Mouse (Mus musculus) hindbrain, embryonic 16.5 days (tissue): ENCODE results near the gene 1810024B03Rik. TPM values are rescaled to one million over a fixed set of nuclear protein-coding genes. Genes with fewer than 3 reads are reported as not detected.

Experiments
- ATAC-seq: fragments of 200-750 bp; cut with Nextera tagmentation; 2 replicates; pipeline ENCODE4 v1.8.0; 2017; ENCODE audit warnings: moderate TSS enrichment, moderate library complexity
- H3K27ac ChIP-seq: fragments of 300-500 bp; sonication (generic); 2 replicates; pipeline ENCODE4 v1.5.1; 2014; ENCODE audit warnings: low read depth, mild to moderate bottlenecking, control low read depth, low read length, moderate library complexity
- H3K27me3 ChIP-seq: fragments of 300-500 bp; sonication (generic); replicated peaks from 2 replicates; pipeline ENCODE4 v1.6.1; 2014; ENCODE audit warnings: low read length; ENCODE audit not compliant: control insufficient read depth, insufficient read depth
- H3K36me3 ChIP-seq: fragments of 300-500 bp; sonication (generic); 2 replicates; pipeline ENCODE4 v1.6.1; 2014; ENCODE audit warnings: mild to moderate bottlenecking, low read length, moderate library complexity, mixed read lengths; ENCODE audit not compliant: control insufficient read depth, insufficient read depth
- H3K4me1 ChIP-seq: fragments of 300-500 bp; sonication (generic); 2 replicates; pipeline ENCODE4 v1.6.1; 2014; ENCODE audit warnings: low read depth, low read length; ENCODE audit not compliant: control insufficient read depth, insufficient read depth
- H3K4me2 ChIP-seq: fragments of 300-500 bp; sonication (generic); 2 replicates; pipeline ENCODE4 v1.6.1; 2014; ENCODE audit warnings: mild to moderate bottlenecking, low read length, control low read depth, moderate library complexity
- H3K4me3 ChIP-seq: fragments of 300-500 bp; sonication (generic); 2 replicates; pipeline ENCODE4 v1.5.1; 2014; ENCODE audit warnings: mild to moderate bottlenecking, low read length, control low read depth, moderate library complexity
- H3K9ac ChIP-seq: fragments of 300-500 bp; sonication (generic); 2 replicates; pipeline ENCODE4 v1.6.1; 2014; ENCODE audit warnings: low read depth, mild to moderate bottlenecking, control low read depth, low read length, moderate library complexity
- H3K9me3 ChIP-seq: fragments of 300-500 bp; sonication (generic); 2 replicates; pipeline ENCODE4 v1.6.1; 2014; ENCODE audit warnings: mild to moderate bottlenecking, low read length, moderate library complexity; ENCODE audit not compliant: control insufficient read depth
- WGBS: fragments of 180-500 bp; shearing (Covaris S2); extraction: QIAGEN DNeasy Blood & Tissue Kit; methylation state at CpG from one replicate; pipeline ENCODE4 v1.1.7; 2014; 5-methylcytosine and 5-hydroxymethylcytosine counted together
- polyA plus RNA-seq: library from polyadenylated mRNA; unstranded; fragments of >200 nt; fragmentation: Nextera tagmentation; extraction: Ambion mirVana; gene quantifications from 2 replicates; pipeline ENCODE4 v1.2.1, GENCODE M21; 2015

The 1810024B03Rik gene
- 0.88 and 0.96 TPM in 2 replicates for polyA plus RNA-seq

- 12% methylated on average over 36 of the region's 36 CpGs for WGBS
- no peaks in the 10 kb centered on the region for H3K9me3 ChIP-seq
These were observed at the start of gene 1810024B03Rik, which contains the start of gene Snrnp200 for GRCm38 (mm10) chr2:127207547-127208451. Gene 1810024B03Rik (minus strand): TSS chr2:127208280. Gene Snrnp200 (plus strand): TSS chr2:127208386.

DNA sequence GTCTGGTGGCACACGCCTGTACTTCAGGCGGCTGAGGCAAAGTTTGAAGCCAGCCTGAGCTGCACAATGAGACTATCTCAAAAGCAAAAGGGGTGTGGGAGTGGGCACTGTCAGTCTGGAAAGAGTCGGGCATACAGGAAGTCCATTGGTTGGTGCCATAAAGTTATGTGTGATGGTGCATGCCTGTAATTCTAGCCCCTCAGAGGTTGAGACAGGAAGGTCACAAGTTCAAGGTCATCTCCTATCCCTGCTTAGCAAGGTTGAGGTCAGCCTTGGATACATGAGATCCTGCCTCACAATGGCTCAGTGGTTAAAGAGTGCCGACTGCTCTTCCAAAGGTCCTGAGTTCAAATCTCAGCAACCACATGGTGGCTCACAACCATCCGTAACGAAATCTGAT is 47.2 kb upstream of the 1810024B03Rik start:
- H3K9me3 ChIP-seq = no peaks in the 10 kb centered on the region
- no peak overlapping the region for H3K27ac ChIP-seq
- H3K4me3 ChIP-seq = no peak overlapping the region
- H3K27me3 ChIP-seq = no peaks in the 10 kb centered on the region
- peaks cover 26% of the 10 kb centered on the region for H3K36me3 ChIP-seq
- no peak overlapping the region for H3K4me2 ChIP-seq
- H3K9ac ChIP-seq = no peak overlapping the region
- no peak for ATAC-seq
- peaks cover 11% of the 10 kb centered on the region for H3K4me1 ChIP-seq
- WGBS = 91% methylated on average over 6 of the region's 6 CpGs

More at GRCm38 (mm10) chr2:127207547-127208451, at the start of gene 1810024B03Rik, which contains the start of gene Snrnp200:
- peak within 1 kb of the TSS; percentile 92 for H3K4me3 ChIP-seq
- peaks cover 21% of the 10 kb centered on the region for H3K36me3 ChIP-seq
- H3K4me1 ChIP-seq = peaks cover 8% of the 10 kb centered on the region
- peak within 1 kb of the TSS; percentile 80 for H3K27ac ChIP-seq
- H3K9ac ChIP-seq = peak within 1 kb of the TSS; percentile 85
- H3K4me2 ChIP-seq = peak within 1 kb of the TSS; percentile 96
- ATAC-seq = peak; percentile 100
- no peaks in the 10 kb centered on the region for H3K27me3 ChIP-seq

DNA sequence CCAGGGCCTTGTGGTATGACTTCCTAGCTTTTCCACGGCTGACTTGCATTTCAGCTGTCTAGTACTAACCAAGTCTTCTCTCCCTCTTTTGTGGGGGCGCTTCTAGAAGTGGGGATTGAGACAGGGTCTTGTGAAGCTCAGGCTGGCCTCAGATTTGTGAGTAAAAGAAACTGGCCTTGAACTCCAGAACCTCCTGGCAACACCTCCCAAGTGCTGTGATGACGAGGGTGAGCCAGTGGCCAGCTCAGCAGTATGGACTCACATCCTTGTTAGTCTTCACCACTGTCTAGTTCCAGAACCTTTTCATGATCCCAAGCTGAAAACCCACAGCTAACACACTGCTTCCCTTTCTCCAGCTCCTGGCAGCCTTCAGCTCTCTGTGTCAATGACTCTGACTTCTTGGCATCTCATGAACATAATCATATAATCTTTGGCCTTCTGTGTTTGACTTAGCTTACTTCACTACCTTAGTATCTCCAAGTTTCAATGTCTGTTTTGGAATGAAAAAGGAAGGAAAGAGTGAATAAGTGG is 46.6 kb upstream of the 1810024B03Rik start:
- no peak overlapping the region for H3K27ac ChIP-seq
- H3K9ac ChIP-seq = no peak overlapping the region
- H3K9me3 ChIP-seq = no peaks in the 10 kb centered on the region
- H3K4me1 ChIP-seq = peaks cover 17% of the 10 kb centered on the region
- 88% methylated on average over 3 of the region's 3 CpGs for WGBS
- no peak overlapping the region for H3K4me3 ChIP-seq
- no peaks in the 10 kb centered on the region for H3K27me3 ChIP-seq
- ATAC-seq = no peak
- H3K36me3 ChIP-seq = peaks cover 28% of the 10 kb centered on the region
- H3K4me2 ChIP-seq = no peak overlapping the region

DNA sequence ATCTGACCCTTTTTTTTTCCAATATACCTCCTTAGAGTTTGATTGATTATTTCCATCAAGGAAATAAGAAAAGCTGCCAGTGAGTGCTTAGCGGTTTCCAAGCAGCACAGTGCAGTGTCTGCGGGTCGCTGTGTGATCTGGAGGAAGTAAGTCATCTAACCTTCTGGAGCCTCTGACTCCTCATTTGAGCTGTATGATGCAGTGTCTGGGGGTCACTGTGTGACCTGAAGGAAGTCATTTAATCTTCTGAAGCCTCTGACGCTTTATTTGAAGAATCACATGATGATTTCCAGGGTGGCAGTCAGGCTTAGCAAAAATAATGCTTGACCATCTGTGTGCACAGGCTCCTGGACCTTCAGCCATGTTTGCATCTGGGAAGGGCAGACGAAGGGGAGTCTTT is 44.7 kb upstream of the 1810024B03Rik start:
- Histone ChIP-seq H3K4me2 (no peak overlapping the region), H3K4me1 (peaks cover 27% of the 10 kb centered on the region), H3K36me3 (peaks cover 16% of the 10 kb centered on the region), H3K9ac (no peak overlapping the region), H3K4me3 (no peak overlapping the region), H3K27ac (no peak overlapping the region), H3K27me3 (no peaks in the 10 kb centered on the region), H3K9me3 (no peaks in the 10 kb centered on the region)
- no peak for ATAC-seq
- WGBS = 84% methylated on average over 5 of the region's 5 CpGs

GRCm38 (mm10) chr2:127251880-127252527 is 43.9 kb upstream of the 1810024B03Rik start:
- ATAC-seq = no peak
- H3K27ac ChIP-seq = no peak overlapping the region
- 78% methylated on average over 3 of the region's 3 CpGs for WGBS
- H3K4me2 ChIP-seq = no peak overlapping the region
- H3K27me3 ChIP-seq = no peaks in the 10 kb centered on the region
- H3K9me3 ChIP-seq = no peaks in the 10 kb centered on the region
- no peak overlapping the region for H3K4me3 ChIP-seq
- no peak overlapping the region for H3K9ac ChIP-seq
- H3K36me3 ChIP-seq = peaks cover 8% of the 10 kb centered on the region
- H3K4me1 ChIP-seq = peaks cover 28% of the 10 kb centered on the region

DNA sequence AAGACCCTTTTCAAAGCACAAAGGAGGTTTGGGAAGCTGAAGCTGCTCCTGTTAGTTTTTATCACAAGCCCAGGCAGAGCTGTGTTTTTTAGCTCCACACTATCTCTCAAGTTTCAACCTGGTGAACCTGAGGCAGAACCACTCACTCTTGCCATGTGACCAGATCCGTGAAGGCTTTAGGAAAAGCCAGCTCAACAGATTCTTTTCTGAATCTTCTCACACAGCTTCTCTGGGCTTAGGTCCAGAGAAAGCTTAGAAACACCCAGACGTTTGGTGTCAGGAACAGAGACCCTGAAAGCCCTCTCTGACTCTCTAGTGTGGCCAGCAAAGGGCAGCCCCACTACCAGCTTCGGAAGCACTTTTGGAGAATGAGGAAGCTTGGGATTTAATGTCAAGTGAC is 43.4 kb upstream of the 1810024B03Rik start:
- 77% methylated on average over 3 of the region's 3 CpGs for WGBS
- no peak for ATAC-seq

GRCm38 (mm10) chr2:127250291-127251008 is 42.4 kb upstream of the 1810024B03Rik start:
- Histone ChIP-seq H3K27ac (no peak overlapping the region), H3K4me3 (no peak overlapping the region), H3K27me3 (no peaks in the 10 kb centered on the region), H3K9ac (no peak overlapping the region; the same call in 1 of the 2 replicates), H3K36me3 (peaks cover 7% of the 10 kb centered on the region), H3K4me1 (peaks cover 37% of the 10 kb centered on the region), H3K4me2 (no peak overlapping the region), H3K9me3 (no peaks in the 10 kb centered on the region)
- 91% methylated on average over 9 of the region's 9 CpGs for WGBS
- ATAC-seq = no peak

More for the DNA sequence above, 43.4 kb upstream of the 1810024B03Rik start:
- H3K27me3 ChIP-seq = no peaks in the 10 kb centered on the region
- H3K4me2 ChIP-seq = no peak overlapping the region
- peaks cover 5% of the 10 kb centered on the region; the same call in 1 of the 2 replicates for H3K36me3 ChIP-seq
- H3K4me3 ChIP-seq = no peak overlapping the region
- no peak overlapping the region for H3K9ac ChIP-seq
- H3K27ac ChIP-seq = no peak overlapping the region
- H3K4me1 ChIP-seq = peaks cover 34% of the 10 kb centered on the region
- no peaks in the 10 kb centered on the region for H3K9me3 ChIP-seq

DNA sequence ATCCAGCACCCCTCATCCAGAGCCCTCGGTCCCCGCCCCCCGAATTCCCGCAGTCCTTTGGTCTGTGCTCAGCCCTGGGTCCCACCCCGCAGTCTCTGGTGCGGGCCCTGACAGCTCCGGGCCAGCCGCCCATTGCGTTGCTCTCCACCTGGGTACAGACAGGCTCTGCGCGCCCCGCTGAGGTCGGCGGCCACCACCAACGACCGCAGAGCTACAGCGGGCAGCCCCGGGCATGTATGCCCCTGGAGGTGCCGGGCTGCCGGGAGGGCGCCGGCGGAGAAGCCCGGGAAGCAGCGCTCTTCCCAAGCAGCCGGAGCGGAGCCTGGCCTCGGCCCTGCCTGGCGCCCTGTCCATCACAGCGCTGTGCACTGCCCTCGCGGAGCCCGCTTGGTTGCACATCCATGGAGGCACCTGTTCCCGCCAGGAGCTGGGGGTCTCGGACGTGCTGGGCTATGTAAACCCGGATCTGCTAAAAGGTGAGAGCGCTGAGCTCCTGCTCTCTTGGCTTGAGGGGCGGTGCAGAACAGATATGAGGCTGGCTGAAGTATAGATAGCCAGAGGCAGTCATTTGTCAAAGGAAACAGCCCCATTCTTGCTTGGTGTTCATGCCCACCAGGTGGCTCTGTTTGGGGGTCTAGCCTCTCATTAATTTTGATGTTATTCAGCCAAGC is 40.4 kb upstream of the 1810024B03Rik start:
- Histone ChIP-seq H3K9ac (peak overlapping the region; percentile 89), H3K4me3 (peak overlapping the region; percentile 99), H3K9me3 (no peaks in the 10 kb centered on the region), H3K27ac (peak overlapping the region; percentile 84), H3K27me3 (no peaks in the 10 kb centered on the region), H3K4me2 (peak overlapping the region; percentile 92), H3K36me3 (peaks cover 21% of the 10 kb centered on the region), H3K4me1 (peaks cover 37% of the 10 kb centered on the region)
- under 1% methylated on average over 39 of the region's 39 CpGs for WGBS
- peak; percentile 53 for ATAC-seq
